Mouse (Mus musculus): ENCODE results near the gene Cog6. TPM values are rescaled to one million over a fixed set of nuclear protein-coding genes. Genes with fewer than 3 reads are reported as not detected.

The Cog6 gene
- total RNA-seq (2021): 10 to 100 TPM; 41.3 to 44.7 TPM

DNA sequence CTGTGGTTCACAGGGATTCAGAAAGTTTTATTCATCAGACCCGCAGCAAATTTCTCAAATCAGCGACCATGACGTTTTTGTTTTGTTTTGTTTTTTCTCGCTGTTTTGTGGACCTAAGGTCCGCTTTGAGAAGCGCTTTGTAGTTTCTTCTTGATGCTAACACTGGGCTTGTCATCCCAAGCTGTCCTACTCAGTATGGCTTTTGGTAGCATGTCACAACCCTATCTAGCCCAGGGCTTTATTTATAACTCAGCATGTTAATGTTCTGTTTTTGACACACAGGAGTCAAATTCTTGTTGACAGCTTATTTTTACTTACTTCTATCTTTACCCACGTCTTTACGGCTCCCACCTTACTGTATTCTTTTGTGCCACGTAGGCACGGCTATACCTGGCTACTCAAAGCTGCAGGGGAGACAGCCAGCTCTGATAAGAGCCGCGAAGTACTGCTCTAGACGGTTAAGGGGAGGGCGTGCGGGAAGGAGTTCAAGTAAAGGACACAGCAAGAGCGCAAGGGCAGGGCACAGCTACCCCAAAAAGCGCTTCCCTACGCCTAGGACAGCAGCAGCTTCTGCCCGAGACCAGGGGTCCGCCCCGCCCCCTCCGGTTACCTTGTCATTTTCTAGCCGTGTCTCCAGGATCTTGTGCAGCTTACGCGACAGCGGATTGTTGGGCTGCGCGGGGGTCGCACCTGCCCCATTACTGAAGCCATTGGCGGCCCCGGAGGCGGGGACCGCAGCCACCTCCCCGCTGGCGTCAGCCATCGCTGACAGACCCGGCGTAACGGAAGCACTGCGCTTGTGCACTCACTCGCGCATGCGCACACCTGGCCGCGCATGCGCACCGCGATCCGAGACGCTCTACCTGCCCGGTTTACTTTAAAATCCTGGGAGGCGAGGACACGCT lies at the start of gene Cog6:
Gene Cog6, minus strand, starts transcription at position 802 of the 905 bp plus-strand sequence.
- DNase-seq: peak; percentile 79 to 82

DNA sequence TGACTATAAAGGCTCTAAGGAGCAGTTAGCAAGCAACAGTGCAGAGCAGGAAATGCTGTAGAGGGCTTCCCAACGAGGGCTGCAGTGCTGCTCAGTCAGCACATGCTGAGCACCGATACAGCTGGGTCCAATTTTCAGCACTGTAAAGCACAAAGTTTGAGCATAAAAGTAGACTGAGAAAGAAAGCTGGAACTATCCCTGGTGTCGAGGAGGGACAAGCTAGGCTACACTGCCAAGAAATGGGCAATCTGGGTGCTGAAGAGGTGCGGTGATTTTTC lies 49.0 kb upstream of the Cog6 start:
- DNase-seq: no peak

DNA sequence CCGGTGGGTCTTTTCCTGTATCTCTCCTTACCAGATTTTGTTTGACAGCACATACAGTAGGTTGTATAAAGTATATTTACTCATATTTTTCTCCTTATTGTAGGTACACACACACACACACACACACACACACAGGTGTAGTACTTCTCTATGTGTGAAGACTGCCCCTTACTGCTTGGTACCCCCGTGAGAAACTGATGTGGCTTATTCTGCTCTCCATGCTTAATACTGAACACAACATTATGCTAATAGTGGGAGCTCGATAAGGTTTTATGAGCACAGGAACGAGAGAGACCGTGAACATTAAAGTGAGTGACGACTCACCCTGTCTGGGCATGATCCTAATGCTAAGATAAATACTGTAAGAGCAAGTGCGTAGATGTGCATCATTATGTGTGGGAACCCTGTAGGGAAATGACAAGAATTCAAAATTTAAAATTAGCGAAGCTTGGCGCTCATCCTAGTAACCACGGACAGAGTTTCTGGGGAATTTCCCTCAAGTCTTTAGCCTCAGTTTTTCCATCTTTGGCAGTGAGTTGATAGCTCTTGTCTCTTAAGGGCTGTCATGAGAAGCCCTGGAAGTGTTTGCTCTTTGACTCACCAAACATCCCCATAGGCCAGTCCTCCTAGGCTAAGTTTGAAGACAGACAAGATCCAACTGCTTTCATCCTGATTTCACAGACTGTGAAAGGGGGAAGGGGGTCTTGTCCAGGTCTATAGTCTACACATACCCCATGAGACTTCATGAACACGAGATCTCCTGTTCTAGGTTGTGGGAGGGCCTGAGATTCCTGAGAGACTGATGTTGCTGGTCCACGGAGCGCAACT lies 48.4 kb upstream of the Cog6 start:
- no peak for DNase-seq

DNA sequence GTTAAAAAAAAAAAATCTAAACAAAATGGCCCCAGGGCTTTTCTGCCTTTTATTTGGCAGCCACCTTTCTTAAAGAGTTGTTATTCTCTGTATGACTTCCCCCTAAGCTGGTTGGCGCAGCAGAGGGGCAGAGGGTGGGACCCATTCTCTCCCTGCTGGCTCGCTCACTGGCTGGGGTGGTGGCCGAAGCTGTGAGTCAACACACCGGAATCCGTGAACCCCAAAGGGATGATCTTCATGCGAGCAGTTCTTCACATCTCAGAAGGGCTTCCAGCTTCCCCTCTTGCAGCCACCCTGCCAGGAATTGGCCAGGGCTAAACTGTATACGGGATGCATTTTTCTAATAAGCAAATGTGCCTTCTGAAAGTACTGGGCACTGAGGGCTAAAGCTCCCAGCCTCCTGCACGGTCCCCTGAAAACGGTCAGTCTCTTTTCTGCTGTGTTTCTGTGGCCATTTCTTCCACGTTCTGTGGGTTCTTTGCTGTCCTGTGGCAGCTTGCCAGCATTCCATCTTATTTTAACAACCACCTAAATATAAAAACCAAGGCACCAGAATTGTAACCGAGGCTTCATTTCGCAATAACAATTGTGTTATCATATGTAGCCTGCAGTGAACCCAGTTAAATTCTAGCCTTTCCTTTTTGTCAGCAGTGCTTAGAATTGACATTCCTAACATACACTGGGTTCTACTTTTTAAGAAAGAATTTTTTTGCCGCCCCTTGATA lies 46.5 kb upstream of the Cog6 start:
- DNase-seq: no peak

DNA sequence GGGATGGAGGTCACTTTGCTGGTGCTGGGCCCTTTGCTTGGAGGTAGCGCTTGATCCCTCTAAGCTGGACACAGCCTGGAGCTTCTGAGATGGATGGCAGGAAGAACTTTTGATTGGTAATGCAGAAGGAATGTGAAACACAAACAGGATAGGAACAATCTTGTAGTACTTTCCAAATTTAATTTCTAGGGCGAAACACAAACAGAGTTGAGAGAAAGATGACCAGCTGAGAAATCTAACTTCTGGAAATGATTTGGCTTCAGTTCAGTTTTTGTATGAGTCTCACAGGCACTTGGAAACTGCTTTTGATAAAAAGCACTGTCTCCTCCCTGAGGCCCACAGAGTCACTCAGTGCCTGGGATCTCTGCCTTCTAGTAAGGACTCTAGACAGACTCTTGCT lies 42.9 kb upstream of the Cog6 start:
- no peak for DNase-seq

DNA sequence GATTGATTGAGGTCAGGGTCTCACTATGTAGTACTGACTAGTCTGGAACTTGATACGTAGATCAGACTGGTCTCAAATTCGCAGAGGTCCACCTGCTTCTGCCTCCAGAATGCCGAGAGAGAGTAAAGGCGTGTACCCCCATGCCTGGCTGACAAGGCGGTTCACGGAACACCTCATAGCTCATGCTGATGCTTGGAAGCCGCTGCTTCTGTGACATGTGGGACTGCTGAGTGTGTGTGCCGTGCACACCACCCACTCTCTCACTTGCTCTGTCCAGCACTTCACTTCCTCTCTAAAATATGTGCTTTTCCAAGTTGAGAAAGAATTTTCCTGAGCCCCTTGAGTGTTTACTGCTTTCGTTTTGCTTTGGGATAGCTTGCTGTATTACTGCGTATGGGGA lies 39.4 kb upstream of the Cog6 start:
- no peak for DNase-seq

DNA sequence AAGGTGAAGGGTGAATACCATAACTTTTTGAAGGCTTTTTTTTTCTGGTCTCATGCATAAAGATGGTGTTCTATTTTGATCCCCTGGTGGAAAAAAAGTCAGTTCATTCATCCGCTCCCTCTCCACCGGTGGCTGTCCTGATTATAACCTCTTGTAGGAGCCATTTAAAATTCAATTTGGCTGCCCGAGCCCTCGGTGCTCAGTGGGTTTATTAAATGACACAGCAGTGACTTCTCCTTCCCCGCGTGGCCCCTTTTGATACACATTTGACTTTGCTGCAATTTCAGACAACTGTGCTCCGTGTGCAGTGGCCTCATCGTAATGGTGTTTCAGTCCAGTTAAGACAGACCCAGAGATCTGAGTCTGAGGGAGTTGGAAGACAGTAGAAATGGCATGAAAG lies 35.3 kb upstream of the Cog6 start:
- DNase-seq: no peak

DNA sequence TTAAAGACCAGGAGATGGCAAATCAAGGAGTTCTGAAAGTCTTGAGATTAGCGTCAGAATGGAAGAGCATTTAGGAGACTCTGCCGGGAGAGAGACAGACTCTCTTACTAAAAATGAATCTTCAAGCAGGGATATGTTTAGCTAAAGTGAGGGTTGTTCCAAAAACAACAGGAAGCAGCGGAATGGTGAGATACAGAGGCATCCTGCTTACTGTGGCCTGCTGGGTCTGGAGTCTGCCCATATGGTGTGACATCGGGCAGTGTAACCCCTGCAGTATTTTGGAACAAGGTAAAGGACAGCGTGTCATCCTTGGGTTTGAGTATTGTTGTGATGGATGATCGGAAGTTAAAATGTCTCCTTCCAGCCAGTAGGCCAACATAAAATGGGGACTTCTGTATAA lies 29.3 kb upstream of the Cog6 start:
- DNase-seq: no peak

DNA sequence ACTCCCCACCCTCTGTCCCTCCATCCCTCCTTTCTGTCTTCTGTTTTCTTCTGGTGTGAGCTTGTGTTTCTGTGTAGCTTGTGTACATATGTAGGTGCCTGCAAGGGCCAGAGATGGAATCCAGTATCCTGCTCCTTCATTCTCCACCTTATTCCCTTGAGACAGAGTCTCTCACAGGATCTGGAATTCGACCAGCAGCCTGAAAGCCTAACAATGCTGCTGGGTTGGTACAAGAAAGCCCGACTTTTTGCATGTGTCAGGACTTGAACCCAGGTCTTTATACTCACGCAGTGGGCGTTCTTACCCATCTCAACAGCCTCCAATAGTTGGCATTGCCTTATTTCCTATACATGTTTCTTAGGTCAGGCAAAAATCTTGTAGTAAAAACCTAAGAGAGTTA lies 28.7 kb upstream of the Cog6 start:
- no peak for DNase-seq

DNA sequence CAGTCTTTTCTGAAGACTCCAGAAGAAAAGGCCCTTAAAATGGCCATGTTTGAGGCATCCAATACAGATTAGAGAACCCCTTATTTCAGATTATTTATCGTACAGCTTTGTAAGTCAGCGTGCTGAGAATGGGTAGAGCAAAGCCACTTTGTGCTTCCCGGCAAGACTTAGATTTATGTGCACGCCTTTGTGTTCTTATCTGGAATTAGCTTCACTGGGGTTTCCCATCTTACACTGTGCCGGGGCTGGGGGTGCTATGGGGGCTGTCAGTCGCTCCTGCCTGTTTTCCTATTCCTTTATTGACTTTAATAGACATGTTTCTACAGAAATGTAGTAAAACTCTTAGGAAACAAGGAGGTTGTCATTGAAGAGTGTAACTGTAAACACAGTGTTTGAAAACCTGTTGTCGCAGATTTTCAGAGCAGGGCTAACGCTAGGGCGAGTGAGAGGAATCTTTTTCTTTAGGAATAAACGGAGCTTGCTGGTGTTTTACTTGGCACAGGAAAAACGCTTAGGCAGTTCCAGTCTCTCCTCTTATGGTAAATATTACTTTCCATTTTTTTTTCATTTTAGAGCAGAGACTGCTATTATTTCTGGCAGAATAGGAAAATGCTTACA lies 27.8 kb upstream of the Cog6 start:
- no peak for DNase-seq

DNA sequence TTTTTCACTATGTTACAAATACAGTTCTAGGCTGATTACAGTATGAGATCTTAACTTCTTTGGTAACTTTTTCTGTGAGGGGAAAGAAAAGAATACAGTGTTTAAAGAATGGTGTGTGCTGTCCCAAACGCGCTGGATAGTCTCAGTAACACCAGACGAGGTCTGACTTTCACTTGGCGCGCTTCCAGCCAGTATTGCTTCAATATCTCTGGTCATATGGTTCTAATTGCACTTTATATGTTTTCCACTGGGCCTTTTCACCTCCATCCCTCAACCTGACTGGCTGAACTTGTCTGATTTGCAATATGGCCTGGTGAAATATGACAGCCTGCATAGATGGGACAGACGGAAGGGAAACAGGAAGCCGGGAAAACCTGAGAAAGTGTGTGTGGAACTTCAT lies 27.2 kb upstream of the Cog6 start:
- DNase-seq: no peak

DNA sequence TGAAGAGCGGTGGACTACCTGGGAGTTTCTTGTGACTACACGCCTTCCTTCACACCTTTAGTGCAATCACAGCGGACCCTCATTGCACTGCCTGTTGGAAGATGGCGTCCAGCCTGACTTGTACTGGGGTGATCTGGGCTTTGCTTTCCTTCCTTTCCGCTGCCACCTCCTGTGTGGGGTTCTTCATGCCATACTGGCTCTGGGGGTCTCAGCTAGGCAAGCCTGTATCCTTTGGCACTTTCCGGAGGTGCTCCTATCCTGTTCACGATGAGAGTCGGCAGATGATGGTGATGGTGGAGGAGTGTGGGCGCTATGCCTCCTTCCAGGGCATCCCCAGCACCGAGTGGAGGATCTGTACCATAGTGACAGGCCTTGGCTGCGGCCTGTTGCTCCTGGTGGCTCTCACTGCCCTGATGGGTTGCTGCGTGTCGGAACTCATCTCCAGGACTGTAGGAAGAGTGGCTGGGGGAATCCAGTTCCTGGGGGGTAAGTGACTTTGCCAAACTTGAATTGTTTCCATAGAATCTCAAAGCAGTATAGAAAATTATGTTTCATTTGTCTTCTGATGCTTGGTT lies 26.3 kb upstream of the Cog6 start:
- no peak for DNase-seq

DNA sequence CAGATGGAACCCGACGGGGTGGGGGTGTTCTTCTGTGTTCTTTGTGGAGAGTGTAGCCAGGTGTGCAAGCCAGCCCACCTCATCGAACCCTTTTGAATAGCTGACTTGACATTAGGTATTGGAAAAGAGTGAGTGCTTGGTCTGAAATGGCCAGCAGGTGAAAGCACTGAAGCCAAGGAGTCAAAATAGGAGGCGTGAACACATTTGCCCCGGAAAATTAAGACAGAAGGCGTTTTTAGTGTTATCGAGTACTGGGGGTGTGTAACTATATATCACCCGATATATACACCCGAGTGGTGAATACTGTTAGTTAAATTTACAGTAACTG lies 25.2 kb upstream of the Cog6 start:
- DNase-seq: no peak

DNA sequence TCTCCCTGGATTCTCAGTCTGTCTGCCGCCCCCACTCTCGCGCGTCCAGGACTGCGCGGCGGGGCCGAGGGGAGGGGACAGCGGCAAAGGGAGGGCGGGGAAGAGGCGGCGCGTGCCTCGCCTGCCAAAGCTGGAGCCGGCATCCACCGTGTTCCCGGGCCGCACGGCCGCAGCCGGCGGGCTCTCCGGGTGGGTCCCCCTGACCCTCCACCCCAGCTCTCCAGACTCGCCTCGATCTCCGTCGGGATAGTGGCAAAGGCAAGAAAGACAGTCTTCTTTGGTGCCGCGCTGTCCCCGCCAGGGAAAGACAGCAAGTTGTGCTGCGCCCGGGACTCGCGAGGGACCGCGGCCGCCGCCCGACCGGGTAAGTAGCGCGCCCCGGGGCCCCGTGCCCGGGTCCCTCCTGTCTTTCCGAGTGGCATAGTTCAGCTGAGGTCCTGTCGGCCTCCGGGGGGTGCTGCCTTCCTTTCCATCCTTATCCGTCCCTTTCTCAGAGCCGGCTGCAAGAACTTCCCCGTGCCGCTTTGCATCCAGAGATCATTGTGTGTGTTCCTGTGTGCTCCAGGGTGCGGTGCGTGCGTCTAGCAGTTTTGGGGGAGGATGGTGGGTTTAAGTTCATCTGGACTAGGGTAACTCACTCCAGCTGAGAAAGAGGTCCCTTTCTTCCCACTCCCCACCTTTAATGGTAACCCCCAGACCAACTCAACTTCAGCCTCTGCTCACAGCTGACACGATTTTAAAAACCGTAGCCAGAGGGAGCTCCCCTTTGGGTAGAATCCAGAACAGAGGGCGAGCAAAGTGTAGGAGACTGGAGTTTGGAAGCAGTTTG lies 24.6 kb upstream of the Cog6 start, which contains the start of gene Lhfp:
Gene Lhfp, plus strand, starts transcription at position 118 of the 829 bp plus-strand sequence.
- peak; percentile 59 to 61 for DNase-seq

DNA sequence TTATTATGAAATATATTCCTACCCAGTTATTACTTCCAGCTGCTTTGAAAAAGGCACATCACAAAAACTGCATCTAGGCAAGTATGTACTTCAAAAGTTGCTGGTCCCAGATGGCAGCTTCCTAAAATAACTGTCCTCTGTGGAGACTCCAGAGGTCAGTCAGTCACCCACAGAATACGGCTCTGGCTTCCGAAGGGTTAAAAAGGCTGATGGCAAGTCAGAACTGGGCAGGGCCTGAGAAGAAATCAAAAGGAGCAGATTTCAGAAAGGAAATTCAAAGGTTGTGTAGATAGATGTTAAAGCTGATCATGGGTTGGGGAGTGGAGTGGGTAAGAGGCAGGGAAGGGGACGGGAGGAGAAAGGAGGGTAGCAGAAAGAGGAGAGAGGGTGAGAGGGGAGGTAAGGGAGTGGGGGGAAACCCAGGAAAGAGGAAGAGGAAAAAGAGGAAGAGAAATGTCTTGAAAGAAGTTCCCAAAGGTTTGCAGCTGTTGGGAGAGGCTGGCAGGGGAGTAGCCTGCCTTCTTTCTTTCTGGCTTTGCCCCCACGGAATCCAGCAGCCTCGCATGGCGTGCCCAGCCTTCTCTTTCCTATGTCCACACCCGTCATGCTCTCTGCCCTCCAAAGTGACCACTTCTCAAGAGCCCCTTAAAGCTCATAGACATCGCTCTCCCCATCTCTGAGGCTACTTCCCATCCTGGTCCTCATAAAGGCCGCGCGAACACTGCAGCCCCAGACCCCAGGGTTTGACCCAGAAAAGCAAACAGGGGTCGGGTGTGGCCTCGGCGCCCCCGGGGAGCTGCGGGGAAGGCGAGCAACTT lies 23.8 kb upstream of the Cog6 start:
- DNase-seq: no peak

DNA sequence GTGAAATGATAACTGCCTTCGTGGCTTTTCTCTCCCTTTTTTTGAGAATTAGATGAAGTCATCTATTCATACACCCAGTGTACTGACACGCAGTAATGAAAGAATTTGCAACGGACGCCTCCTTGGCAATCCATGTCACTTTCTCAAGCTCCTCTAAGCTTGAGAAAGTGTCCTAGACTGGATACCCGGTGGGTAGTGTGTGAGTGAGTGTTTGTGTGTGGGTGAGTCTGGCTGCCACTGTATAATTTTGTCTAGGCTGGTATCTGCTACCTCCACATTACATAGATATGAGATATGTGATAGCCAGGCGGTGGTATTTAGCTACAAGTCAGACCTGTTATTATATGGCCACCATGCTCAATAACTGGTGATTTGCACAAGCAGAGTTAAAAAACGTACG lies 22.7 kb upstream of the Cog6 start:
- DNase-seq: no peak

DNA sequence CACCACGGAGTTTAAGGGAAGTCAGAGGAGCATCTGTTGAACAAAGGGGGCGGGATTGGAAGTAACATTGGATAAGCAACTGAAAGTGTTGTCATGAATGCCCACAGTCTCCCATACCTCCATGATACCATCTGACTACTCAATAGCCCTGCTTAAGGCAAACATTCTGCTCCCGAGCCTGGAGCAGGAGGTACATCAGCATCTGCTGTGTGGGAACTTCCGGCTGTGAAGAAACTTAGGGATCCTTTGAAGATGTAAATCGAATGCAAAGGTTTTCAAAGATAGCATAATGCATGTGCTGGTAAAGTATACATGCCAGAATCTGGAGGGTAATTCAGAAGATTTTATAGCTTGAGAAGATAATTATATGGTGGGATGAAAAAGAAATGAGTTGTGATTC lies 21.9 kb upstream of the Cog6 start:
- no peak for DNase-seq

DNA sequence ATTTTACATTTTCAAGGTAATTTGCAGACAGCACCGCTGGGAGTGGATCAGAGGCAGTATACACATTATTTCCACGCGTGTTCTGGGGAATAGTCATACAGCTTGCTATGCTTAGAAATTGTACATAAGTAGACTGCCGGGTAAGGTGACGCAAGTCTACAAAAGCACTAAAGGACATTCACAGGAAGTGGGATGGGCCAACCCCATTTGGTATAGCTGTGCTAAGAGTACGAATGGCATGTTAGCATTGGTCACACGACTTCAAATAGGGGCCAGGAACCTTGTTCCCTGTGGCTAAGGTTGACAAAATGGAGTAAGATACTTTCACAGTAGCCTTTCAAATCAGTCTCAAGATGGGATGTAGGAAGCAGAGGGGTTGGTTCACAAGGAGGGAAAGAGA lies 19.9 kb upstream of the Cog6 start:
- DNase-seq: no peak

DNA sequence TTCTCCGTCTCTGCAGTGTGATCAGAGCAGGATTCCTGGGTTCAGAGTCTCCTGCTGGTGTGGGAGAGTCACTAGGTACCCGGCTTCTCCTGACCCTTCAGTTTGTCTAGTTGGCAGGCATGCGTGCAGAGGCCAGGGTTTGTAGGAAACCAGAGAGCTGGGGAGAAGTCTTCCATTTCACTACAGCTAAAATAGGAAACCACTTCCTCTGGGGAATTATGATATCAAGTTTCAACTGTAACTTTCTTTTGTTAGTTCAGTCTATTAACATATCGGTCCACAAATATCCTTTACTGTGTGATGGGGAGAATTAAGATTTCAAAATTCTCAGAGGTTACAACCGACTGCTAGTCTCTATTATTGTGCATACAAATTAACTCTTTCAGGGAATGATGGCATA lies 19.0 kb upstream of the Cog6 start:
- DNase-seq: no peak

DNA sequence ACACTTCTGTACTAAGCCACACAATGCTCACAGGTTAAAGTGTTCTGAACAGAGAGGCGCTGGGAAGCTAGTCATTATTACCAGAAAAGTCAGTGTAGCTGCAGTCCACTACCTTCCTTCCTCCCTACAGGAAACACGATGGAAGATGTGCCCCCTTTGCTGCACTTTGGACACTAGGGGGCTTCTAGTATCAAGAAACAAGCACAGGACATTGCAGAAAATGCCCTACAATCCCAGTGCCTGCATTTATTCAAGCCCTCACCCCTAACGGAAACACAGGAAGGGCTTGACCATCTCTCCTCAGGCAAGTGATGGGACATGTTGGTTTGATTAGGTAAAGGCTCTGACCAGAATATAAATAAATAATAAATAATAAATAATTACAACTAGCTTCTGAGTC lies 16.4 kb upstream of the Cog6 start:
- no peak for DNase-seq

DNA sequence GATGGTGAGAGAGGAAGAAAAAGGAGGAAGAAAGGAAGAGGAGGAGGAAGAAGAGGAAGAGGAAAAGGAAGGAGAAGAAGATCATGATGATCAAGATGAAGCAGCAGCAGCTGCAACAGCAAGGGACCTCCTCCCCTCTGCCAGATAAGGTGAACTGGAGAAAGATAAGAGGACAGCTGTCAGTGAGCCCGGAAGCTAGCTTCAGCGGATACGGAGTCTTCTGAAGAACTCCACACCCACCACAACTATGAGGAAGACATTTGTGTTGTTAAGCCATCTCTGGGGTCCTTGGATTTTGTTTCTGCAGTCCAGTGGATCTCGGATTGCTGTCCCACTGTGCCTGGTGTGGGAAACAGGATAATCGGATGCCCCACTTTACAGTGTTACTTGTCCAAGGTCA lies 15.4 kb upstream of the Cog6 start:
- no peak for DNase-seq
